Comparison of ENCODE assay signal across 21 mouse cellular contexts in the genomic region with DNA sequence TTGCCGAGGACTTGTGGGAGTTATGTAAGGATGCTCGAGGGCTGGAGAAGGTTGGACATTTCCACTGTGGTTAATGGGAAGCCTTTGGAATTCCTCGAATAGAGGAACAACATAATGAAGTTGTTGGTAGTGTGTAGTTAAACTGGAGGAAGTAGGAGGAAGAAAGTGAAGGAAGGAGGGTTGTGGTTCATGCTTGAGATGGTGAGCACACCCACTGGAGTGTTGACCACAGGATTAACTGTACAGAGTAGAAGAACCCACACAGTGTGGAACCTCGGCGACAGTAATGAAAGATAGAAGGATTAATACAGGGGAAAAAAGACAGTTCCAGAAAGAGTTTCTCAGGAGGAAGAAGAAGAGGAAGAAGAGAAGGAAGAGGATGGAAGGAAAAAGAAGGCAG.
"Had no signal": no experiment of that assay in that cellular context is flagged by ENCODE, and none has a peak within 500 bp of the region (broad histone marks: within the 10 kb centered on the region; RNA-seq: fewer than 3 reads in every experiment).

No protein-coding gene starts in this region.

- H3K4me3 ChIP-seq: limb, embryonic 12.5 days; limb, embryonic 15.5 days; midbrain, embryonic 10.5 days; neural tube, embryonic 13.5 days; stomach, embryonic 15.5 days had no signal

- H3K4me2 ChIP-seq: limb, embryonic 12.5 days; limb, embryonic 15.5 days; liver, embryonic 11.5 days; lung, embryonic 14.5 days; neural tube, embryonic 13.5 days; stomach, embryonic 15.5 days had no signal

- ATAC-seq: intestine, postnatal 0 days; liver, postnatal 0 days had no signal

- H3K9ac ChIP-seq: limb, embryonic 12.5 days; limb, embryonic 15.5 days; liver, embryonic 14.5 days; liver, postnatal 0 days; lung, embryonic 14.5 days; neural tube, embryonic 13.5 days; stomach, embryonic 15.5 days had no signal

- H3K4me1 ChIP-seq: limb, embryonic 12.5 days; limb, embryonic 15.5 days; stomach, embryonic 15.5 days had no signal

- DNase-seq: kidney, adult 2 months; kidney, postnatal 10 days; kidney, postnatal 36 days; layer of hippocampus, postnatal 36 days; left cerebral cortex, postnatal 4 days; liver, postnatal 0 days; lung, embryonic 14.5 days; lung, postnatal 14 days; midbrain, embryonic 14.5 days; retina, postnatal 1 day; right cerebral cortex, postnatal 25 days; spleen, adult 18-20 months; thymus, postnatal 25 days had no signal

- H3K27me3 ChIP-seq: limb, embryonic 12.5 days; limb, embryonic 15.5 days; neural tube, embryonic 13.5 days; stomach, embryonic 15.5 days had no signal

- H3K36me3 ChIP-seq: limb, embryonic 12.5 days; limb, embryonic 15.5 days; midbrain, embryonic 10.5 days; neural tube, embryonic 13.5 days; stomach, embryonic 15.5 days had no signal

- H3K27ac ChIP-seq: limb, embryonic 12.5 days; limb, embryonic 15.5 days; liver, embryonic 14.5 days; midbrain, embryonic 10.5 days; neural tube, embryonic 13.5 days; stomach, embryonic 15.5 days had no signal

- H3K9me3 ChIP-seq: limb, embryonic 12.5 days; limb, embryonic 15.5 days; midbrain, embryonic 10.5 days; neural tube, embryonic 13.5 days; stomach, embryonic 15.5 days had no signal
